Mouse (Mus musculus) lung, postnatal 0 days (tissue): ENCODE data around the gene Cdk15.

Experiments used
- CTCF ChIP-seq: IDR thresholded peaks from 2 replicates; pipeline ENCODE4 v1.5.1; 2016; ENCODE audit warnings: antibody characterized with exemption, mild to moderate bottlenecking
- EP300 ChIP-seq: IDR thresholded peaks from 2 replicates; pipeline ENCODE4 v1.6.1; 2016; ENCODE audit warnings: antibody characterized with exemption, mild to moderate bottlenecking, control low read depth

GRCm38 (mm10) chr1:59355440-59355839, 98.7 kb downstream of the Cdk15 start:
- TF ChIP-seq EP300 (no peak), CTCF (no peak)
